In genomic region chr16:35022242-35023137, GRCm38 (mm10) we compare ENCODE assay signal across 7 mouse cellular contexts. TPM values are rescaled to one million over a fixed set of nuclear protein-coding genes. Genes with fewer than 3 reads are reported as not detected.
A peak's percentile ranks its signal among the peaks of the same experiment; 100 is the strongest.
DNase-seq lines count a peak whose midpoint lies in the region; ATAC-seq lines count a peak whose summit lies in the region.

TSS of gene Hacd2 (plus strand) at chr16:35022428.

- H3K4me1 ChIP-seq in intestine, embryonic 16.5 days (ENCODE audit: control insufficient read depth, insufficient read depth, low read length): peaks cover 2% of the 10 kb centered on the region; the same call in 1 of the 2 replicates
- H3K4me1 ChIP-seq in midbrain, embryonic 11.5 days (ENCODE audit: control insufficient read depth, insufficient read depth, low read length): peaks cover 2% of the 10 kb centered on the region; the same call in 1 of the 2 replicates

- H3K4me2 ChIP-seq in intestine, embryonic 16.5 days (ENCODE audit: low read depth, low read length): peak within 1 kb of the TSS; percentile 57
- peak within 1 kb of the TSS; percentile 63 for H3K4me2 ChIP-seq in midbrain, embryonic 11.5 days

- no peaks in the 10 kb centered on the region for H3K27me3 ChIP-seq in intestine, embryonic 16.5 days (replicated peaks; ENCODE audit: control insufficient read depth, insufficient read depth, low read length)
- peaks cover 2% of the 10 kb centered on the region; the same call in 1 of the 2 replicates for H3K27me3 ChIP-seq in midbrain, embryonic 11.5 days (ENCODE audit: control insufficient read depth, insufficient read depth, low read length)

- peak within 1 kb of the TSS; percentile 92 for H3K9ac ChIP-seq in intestine, embryonic 16.5 days (ENCODE audit: low read depth, low read length)
- H3K9ac ChIP-seq in midbrain, embryonic 11.5 days (ENCODE audit: low read length): peak within 1 kb of the TSS; percentile 88

- H3K4me3 ChIP-seq in intestine, embryonic 16.5 days (ENCODE audit: low read length): peak within 1 kb of the TSS; percentile 95
- peak within 1 kb of the TSS; percentile 87 for H3K4me3 ChIP-seq in midbrain, embryonic 11.5 days (ENCODE audit: low read depth, low read length)

- no peaks in the 10 kb centered on the region for H3K9me3 ChIP-seq in intestine, embryonic 16.5 days (ENCODE audit: control insufficient read depth, low read length)
- no peaks in the 10 kb centered on the region for H3K9me3 ChIP-seq in midbrain, embryonic 11.5 days (ENCODE audit: control insufficient read depth, low read length)

- peak; percentile 98 for DNase-seq in adrenal gland, adult 2 months
- peak; percentile 92 for DNase-seq in embryo, embryonic 11.5 days (ENCODE audit: low read depth, low spot score)
- DNase-seq in gastrocnemius, postnatal 4 days (ENCODE audit: low spot score in 2 of 2): peak; percentile 87 to 93
- DNase-seq in left cerebral cortex, postnatal 36 days (ENCODE audit: low spot score in 2 of 2): peak; percentile 93 to 95
- DNase-seq in midbrain, embryonic 11.5 days (ENCODE audit: low spot score, missing footprints): peak; percentile 99
- peak; percentile 87 for DNase-seq in skeletal muscle tissue, adult 2 months (ENCODE audit: low read depth, low spot score)

- H3K36me3 ChIP-seq in intestine, embryonic 16.5 days (ENCODE audit: control insufficient read depth, insufficient read depth, low read length): no peaks in the 10 kb centered on the region
- H3K36me3 ChIP-seq in midbrain, embryonic 11.5 days (ENCODE audit: control insufficient read depth, insufficient read depth, low read length): no peaks in the 10 kb centered on the region

- intact Hi-C loops in left cerebral cortex, postnatal 36 days (cut with DNase I): no loop called here

- whole genome bisulfite sequencing in intestine, embryonic 16.5 days: under 1% methylated on average over 90 of the region's 97 CpGs
- WGBS in midbrain, embryonic 11.5 days: under 1% methylated on average over 93 of the region's 97 CpGs

- ATAC-seq in intestine, embryonic 16.5 days: peak; percentile 99
- peak; percentile 99 for ATAC-seq in midbrain, embryonic 11.5 days (ENCODE audit: low FRiP score)

- peak within 1 kb of the TSS; percentile 83 for H3K27ac ChIP-seq in intestine, embryonic 16.5 days (ENCODE audit: low read length)
- H3K27ac ChIP-seq in midbrain, embryonic 11.5 days (ENCODE audit: low read depth, low read length): peak within 1 kb of the TSS; percentile 81

RNA-seq across cellular contexts. Expression of gene Hacd2, which starts in this region (rescaled TPM):
- total RNA-seq in adrenal gland, adult 2 months (2021): 10 to 100 TPM; 65.5 to 84.7 TPM
- polyA plus RNA-seq in adrenal gland, adult 2 months (2012; rRNA removed): 8.1 and 18.4 TPM in 2 replicates
- 1 to 10 TPM; 6.2 to 9.8 TPM for total RNA-seq in gastrocnemius, postnatal 4 days (2021)
- 103 TPM in 2 replicates for polyA plus RNA-seq in intestine, embryonic 16.5 days (2015; fragmentation: Nextera tagmentation; extraction: Ambion mirVana)
- 10 to 100 TPM; 25.4 to 32.5 TPM for total RNA-seq in left cerebral cortex, postnatal 36 days (2021)
- 27.2 and 28.6 TPM in 2 replicates for polyA plus RNA-seq in midbrain, embryonic 11.5 days (2014; fragmentation: Nextera tagmentation; extraction: Ambion mirVana)

Comparison
In these comparisons a context has a peak if more than half of its experiments do, and no peak if none do; other contexts are left out.
1. Peak in every context shown above with its lines: DNase-seq, ATAC-seq, H3K4me3 ChIP-seq and H3K27ac ChIP-seq.